Mouse (Mus musculus) telencephalon, adult 2 months (tissue): Measurements from ENCODE around the gene Olfr1370.
"Not testable (repeated sequence)": the region's sequence is repeated elsewhere in the genome, so short reads cannot be mapped to it uniquely, and the experiment has no call there.

Source experiments
- DNase-seq: peaks from one replicate; pipeline ENCODE4 v3.0.0-alpha.2; 2011; ENCODE audit warnings: low read depth, low spot score

The Olfr1370 gene

GRCm38 (mm10) chr13:21074847-21075246 lies at the start of gene Olfr1370:
Gene Olfr1370, minus strand, starts transcription at chr13:21074947.
- DNase-seq = no peak

- DNase-seq = no peak
Observed at GRCm38 (mm10) chr13:21114121-21114520, 39.4 kb upstream of the Olfr1370 start.

- DNase-seq = not testable (repeated sequence)
Observed at GRCm38 (mm10) chr13:21111183-21111582, 36.4 kb upstream of the Olfr1370 start, which contains the start of gene Olfr1369-ps1. Gene Olfr1369-ps1, plus strand, starts transcription at chr13:21111483.

GRCm38 (mm10) chr13:21110441-21110840 lies 35.7 kb upstream of the Olfr1370 start:
- DNase-seq = no peak

- DNase-seq = no peak
Observed at GRCm38 (mm10) chr13:21109759-21110158, 35.0 kb upstream of the Olfr1370 start.

- no peak for DNase-seq
Observed at GRCm38 (mm10) chr13:21082686-21083085, 7.9 kb upstream of the Olfr1370 start.

- DNase-seq = no peak
Observed at GRCm38 (mm10) chr13:21066021-21066420, 8.7 kb downstream of the Olfr1370 start.

- no peak for DNase-seq
Observed at GRCm38 (mm10) chr13:21050118-21050517, 24.6 kb downstream of the Olfr1370 start.

- no peak for DNase-seq
Observed at GRCm38 (mm10) chr13:21040589-21041199, 34.1 kb downstream of the Olfr1370 start.

- DNase-seq = no peak
Observed at GRCm38 (mm10) chr13:21035981-21036380, 38.8 kb downstream of the Olfr1370 start.

GRCm38 (mm10) chr13:21035011-21035410 lies 39.7 kb downstream of the Olfr1370 start:
- peak; percentile 42 for DNase-seq

GRCm38 (mm10) chr13:21033176-21033575 lies 41.6 kb downstream of the Olfr1370 start:
- no peak for DNase-seq

GRCm38 (mm10) chr13:21024831-21025230 lies 49.9 kb downstream of the Olfr1370 start:
- no peak for DNase-seq
